Mouse (Mus musculus) kidney, postnatal 25 days (tissue): ENCODE results near the gene Pdlim7.
A peak's percentile ranks its signal among the peaks of the same experiment; 100 is the strongest.

Experiments used
- DNase-seq, 2 experiments: peaks; one replicate each; pipeline ENCODE4 v3.0.0; 2021; ENCODE audit warnings: mixed read lengths in 2 of 2

Pdlim7 gene

DNA sequence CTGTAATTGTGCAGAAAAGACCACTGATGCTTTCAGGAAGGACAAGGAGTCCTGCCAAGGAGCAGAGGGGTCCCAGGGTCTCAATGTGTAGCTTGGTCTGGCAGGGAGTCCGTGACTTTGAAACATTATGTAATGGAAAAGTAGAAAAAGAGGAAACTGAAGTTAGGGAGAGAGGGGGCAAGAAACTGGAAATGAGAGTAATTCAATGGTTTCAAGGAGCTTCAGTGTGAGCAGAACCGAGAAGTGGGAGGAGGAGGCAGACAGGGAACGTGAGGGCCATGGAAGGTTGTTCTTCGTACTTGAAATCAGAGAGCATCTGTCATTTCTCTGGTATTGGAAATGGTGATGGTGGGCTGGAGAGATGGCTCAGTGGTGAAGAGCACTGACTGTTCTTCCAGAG, 6.1 kb upstream of the Pdlim7 start:
- DNase-seq, result no peak

DNA sequence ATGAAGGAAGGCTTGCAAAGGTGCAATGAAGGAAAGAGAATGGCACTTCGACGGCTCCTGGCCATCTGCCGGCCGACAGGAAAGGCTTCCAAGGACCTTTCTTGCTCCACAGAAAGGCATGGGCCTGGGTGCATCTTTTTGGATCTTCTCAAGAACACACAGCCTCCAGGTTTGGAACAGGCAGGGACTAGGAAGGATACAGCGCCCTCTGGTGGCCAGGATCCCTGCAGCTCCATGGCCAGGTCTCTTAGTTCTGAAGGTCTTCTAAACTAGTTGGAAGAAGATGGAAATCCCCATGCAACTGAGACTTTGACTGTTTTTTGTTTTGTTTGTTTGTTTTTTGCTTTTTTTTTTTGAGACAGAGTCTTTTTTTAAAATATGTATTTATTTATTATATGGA, 3.5 kb upstream of the Pdlim7 start:
- DNase-seq, result peak; percentile 84 to 96

DNA sequence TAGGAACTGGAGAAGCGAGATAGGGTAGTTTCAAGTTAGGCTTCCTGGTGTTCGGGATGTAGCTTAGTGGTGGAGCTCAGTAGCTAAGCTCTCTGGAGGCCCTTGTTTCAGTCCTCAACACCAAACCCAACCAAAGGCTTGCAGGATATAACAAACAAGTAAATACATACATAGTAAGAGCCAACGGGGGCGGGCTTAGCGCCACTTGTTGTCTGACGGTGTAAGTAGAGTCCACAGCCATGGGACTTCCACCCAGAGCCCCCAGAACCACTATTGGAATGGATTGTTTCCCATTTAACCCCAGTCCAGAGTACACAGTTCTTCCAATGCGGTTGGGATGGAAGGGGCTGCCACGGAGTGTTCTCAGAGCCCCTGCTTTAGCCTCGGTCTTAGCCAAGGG, 352 bp upstream of the Pdlim7 start:
- DNase-seq, result no peak

DNA sequence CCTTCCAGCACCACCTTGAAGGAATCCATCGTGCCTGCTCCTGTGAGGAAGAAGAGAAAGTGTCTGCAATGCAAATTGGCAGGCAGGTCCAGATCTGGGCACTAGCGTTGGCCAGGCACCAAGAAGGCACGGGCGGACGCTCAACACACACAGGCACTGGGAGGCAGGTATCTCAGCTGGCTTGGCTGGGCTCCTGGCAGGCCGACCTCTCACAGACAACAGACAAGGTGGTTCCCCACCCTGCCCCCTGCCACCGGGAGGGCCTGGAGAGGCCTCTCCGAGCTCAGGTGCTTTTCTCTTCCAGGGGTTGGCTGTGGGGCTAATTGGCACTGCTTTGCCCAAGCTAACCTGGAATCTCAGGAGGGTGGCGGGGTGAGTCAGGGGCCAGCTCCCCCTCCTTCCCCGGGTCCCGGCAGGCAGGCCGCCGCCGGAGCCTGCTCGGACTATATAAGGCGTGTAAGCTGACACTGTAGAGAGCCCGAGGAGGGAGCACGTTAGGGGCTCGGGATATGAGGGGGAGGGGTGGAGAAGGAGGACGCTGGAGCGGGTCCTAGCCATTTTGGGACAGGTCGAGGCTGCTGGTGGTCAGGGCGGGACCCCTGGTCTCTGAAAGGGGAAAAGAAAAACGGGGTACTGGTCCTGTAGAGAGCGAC, 971 bp downstream of the Pdlim7 start:
- DNase-seq, result peak; percentile 72 to 82

DNA sequence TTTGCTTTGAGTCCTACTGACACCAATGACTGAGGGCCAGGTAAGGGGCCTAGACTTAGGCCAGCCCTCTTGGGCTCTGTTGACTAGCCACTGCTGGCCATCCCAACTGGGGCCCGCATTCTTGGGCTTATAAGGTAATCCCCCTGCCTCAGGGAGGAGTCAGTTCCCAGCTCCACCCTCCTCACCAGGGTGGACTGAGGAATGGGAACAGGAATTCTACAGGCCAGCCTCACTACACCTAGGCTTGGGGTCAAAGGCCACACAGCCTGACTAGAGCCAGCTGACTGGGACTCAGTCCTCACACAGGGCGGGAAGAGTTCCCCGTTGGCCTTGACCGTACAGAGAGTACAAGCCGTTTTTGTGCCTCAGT, 2.0 kb downstream of the Pdlim7 start:
- peak in 1 of 2 experiments; percentile 50 for DNase-seq

DNA sequence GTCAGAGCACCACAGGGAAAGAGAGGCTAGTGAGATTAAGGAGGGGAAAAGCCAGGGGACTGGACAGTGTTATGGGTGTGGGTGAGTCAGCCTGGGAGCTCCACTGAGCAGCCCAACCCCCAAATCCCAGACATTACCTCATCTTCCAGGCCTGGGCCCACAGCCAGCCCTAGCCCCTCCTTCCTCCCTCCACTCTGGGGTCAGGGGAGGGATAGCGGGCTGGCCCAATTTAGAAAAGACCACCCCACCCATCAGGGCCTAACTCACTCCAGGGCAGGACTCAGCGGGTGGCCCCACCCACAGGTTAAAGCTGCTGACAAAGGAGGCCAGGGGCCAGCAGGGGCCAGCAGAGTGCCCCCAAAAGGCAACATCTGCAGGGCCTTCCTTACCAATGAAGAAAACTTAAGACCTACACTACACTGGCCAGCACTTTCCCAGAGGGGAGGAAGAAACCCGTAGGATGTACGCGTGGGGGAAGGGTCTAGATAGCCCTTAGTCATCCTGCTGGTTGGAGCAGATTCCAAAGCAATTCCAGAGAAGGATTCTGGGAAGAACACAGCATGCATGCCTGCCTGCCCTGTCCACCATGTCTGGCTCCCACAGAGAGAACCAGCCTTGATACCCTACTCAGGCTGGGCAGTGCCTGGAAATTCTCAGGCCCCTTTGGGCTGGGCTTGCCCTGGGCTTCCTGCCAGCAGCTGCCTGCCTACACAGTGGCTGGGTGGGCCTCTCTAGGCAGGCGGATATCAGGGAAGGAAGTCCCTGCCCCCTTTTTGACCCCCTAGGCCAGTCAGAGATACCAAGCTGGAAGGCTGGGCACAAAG, 2.6 kb downstream of the Pdlim7 start:
- peak; percentile 73 to 83 for DNase-seq

DNA sequence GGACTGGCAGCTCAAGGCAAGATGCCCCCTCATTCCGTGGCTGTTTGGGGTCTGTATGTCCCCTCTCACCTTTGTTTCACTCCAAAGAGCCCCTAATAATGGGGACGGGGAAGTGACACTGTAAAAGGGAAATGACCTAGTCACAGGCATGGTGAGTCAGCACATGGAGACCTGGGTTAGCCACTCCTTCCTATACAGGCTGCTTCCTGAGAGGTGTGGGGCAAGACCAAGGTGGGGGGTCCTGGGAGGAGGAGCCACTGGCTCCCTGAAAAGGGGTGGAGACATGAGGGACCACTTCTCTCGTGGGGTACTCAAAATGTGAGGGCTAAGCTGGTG, 3.2 kb downstream of the Pdlim7 start:
- no peak for DNase-seq

DNA sequence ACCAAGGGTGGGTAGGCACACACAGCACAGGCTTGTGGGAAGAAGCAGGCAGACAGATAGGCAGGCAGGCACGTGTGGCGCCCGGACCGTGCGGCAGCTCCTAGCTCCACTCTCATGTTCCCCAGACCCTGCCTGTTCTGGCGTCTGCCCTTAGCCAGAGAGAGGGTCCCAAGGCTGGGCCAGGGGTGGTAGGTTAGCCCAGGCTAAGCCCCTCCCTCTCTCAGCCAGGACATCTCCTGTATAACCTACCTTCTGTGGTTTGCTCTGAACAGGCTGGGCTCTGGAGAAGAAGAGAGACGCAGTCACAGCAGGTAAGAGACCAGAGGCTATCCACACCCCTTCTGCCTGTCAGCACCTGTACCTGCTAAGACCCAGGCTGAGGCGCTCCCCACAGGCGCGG, 4.9 kb downstream of the Pdlim7 start:
- no peak for DNase-seq

DNA sequence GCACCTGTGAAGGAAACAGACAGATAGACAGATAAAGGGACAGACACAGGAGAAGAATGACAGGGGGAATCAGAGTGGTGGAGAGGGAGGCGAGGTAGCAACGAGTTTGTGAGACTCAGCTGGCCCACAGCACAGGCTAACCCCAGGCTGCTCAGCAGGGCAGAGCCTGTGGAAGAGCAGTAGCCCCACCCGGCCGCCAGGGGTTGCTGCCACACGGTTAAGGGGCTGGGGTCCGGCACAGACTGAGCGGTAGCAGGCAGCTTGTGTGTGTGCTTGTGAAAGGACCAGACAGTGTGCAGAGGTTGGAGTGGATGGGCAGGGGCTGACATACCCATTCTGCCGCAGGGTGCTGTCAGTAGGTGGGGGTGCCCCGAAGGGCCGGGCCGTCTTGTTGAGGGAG, 5.6 kb downstream of the Pdlim7 start:
- no peak for DNase-seq

DNA sequence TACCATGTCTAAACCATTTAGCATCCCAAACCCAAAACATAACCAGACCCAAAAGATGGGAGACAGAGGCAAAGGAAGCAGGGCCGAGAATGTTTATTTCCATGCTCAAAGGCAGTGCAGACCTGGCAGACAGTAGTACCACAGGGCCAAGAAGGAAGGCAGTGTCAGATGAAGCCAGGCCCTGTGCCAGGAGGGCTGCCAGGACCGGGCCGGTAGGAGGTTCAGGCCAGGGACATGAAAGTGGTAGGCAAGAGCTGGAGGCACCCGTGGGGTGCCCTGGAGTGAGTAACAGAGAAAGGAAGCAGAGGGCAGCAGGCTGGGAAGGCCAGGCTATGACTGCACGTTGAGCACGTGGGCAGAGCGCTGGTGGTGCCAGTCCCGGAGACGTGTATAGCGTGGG, 6.8 kb downstream of the Pdlim7 start:
- DNase-seq, result no peak

DNA sequence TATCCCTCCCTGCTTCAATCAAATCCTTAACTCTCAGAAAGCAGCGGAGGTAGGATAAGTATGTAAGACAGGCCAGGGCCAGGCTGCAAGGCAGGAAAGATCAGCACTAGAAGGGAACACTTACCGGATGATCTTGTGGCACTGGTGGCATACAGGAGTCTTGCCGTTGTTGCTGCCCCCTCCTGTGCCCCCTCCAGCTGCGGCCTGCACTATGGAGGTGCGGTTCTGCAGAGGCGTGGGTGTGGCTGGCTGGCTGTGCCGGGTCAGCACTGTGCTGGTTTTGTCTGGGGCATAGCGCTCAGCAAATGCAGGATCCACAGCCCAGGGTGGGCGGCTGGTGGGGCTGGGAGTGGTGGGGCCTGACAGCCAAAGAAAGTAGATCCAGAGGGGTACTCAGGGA, 7.7 kb downstream of the Pdlim7 start:
- no peak for DNase-seq

DNA sequence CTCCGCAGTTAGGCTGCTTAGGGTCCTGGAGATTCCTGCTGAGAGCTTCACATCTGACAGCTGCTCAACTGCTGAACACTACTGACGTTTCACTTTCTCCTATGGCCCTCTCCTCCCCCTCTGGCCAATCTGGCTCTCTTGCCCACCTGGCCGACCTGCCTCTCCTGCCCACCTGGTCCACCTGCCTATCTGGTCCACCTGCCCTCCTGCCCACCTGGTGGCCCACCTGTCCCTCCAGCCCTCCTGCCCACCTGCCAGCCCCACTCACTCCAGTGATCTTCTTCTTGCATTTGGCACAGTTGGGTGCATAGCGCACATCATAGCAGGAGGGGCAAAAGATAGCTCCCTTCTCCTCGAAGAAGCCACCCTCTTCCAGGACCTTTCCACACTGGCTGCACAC, 9.1 kb downstream of the Pdlim7 start:
- no peak for DNase-seq

DNA sequence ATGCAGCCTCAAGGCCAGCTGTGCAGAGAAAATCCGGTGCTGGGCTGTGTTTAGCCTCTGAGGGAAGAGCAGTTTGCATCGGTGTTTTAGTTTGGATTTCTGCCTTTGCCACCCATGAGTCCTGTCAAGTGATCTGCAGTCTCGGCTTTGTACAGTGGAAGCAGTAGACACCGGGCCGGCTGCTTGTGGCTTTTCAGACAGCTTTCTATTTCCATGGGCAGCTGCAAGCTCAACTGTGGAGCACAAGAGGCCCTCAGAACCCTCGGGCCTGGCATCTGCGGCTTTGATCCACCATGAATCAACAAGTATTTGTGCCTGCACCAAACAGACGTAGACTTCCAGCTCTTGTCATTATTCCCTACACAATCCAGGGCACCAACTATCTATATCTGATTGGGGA, 11.1 kb downstream of the Pdlim7 start:
- no peak for DNase-seq

DNA sequence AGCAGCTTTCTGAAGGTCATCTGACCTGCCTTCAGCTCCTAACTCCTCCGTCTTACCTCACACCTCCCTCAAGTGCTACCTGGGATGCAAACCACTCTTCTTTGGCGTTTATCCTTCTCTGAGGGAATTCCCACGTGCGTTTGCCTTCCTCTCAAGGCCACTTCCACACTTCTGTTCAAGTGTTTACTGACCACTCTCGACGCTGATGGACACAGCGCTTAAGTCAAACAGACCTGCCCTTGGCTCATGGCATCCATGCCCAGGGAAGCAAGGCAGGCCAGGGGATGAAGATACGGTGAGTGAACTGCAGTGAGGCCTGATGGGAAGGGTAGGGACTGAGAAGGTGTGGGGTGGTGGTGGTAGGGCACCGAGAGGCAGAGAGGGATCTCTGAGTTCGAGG, 12.9 kb downstream of the Pdlim7 start:
- no peak for DNase-seq

DNA sequence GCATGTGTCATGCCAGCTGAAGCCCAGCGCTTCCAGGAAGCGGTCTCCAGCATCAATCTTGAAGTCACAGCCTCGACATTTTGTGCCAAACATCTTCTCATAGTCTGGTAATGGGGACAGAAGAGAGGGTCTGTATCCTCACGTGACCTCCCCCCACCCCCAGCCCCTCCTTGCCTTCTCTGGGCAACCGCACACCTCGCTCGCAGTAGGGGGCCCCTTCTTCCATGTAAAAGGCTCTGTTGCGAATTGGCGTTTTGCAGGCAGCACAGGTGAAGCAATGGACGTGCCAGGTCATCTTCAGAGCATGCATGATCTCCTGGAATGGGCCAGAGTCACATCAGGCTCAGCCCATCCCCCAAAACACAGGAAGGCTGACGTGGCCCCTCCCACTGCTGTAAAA, 14.6 kb downstream of the Pdlim7 start:
- DNase-seq, result no peak

DNA sequence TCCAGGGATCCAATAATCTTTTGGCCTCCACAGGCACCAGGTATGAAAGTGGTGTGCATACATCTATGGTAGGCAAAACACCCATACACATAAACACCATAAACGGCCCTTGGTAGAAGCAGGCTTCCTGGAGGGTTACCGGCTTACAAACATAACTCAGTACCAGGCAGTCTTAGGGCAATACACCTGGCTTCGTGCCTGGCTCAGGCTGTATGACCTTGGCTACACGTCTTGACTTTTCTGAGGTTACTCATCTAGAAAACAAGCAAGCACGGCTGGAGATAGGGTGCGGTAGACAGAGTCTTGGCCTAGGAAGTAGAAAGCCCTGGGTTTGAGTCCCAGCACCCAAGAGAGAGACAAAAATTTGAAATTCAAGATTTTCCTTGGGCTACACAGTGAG, 16.8 kb downstream of the Pdlim7 start:
- DNase-seq, result peak; percentile 62 to 73

DNA sequence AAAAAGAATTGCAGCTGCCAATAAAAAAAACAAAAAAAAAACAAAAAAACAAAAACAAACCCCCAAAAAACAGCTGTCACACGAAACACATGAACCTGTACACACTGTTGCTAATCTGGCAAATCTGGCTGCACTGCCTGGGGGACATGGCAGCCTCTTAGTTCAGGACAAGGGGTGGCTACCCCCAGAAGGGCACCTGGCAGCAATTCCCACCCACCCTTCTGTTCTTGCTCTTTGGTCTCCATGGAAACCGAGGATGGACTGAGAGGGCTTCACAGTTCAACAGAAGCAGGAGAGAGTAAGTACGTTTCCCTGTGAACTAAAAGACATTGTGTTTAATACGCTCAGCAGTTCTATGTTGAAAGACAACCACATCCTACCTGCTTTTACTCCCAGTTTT, 17.8 kb downstream of the Pdlim7 start:
- DNase-seq, result no peak

DNA sequence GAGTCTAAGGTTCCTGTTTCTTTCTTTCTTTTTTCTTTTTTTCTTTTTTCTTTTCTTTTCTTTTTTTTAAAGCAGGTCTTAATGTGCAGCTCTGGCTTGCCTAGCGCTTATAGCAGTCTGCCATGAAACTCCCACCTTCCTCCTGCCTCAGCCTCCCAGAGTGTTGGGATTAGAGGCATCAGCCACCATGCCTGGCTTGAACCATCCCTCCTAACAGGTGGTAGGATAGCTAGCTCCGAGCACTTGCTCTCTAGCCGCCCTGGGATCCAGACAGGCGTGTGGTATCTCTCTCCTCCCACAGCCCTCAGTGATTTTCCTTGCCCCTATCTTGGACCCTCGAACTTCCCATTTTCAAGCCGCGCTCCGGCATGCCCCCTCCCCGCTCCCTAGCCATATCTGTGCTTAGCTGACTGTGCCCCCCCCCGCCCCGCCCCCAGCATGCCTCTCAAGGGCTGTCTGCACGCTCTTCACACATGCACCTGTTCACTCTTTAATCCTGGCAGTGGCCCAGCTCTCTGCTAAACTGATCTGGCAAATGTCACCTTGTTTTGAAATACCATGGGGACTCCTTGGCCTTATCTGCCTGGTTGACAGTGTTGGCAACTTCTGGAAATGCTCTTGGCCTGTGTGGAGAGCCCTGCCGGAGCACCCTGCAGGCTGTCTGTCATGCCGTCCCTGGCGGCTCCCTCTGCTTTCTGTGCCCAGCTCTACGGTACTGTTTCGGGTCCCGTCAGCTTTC, 18.4 kb downstream of the Pdlim7 start:
- peak; percentile 51 to 63 for DNase-seq

DNA sequence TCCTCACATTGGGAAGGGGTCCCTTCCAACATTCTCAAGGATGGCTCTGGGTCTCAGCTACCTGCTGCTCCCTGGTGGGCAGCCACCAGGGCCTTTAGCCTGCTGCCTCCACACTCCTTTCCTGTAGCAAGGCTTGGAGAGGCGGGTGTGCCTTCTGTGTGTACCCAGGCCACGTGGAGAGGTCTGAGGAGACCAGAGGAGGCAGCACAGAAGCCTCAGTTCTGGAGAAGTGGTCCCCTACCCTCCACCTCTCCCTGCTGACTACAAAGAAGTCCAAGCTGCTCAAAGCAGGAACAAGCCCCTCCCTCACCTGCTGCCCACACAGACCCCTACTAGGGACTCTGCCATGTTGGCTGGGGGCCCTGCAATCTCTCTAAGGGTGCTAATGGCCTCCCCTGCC, 19.2 kb downstream of the Pdlim7 start:
- no peak for DNase-seq

DNA sequence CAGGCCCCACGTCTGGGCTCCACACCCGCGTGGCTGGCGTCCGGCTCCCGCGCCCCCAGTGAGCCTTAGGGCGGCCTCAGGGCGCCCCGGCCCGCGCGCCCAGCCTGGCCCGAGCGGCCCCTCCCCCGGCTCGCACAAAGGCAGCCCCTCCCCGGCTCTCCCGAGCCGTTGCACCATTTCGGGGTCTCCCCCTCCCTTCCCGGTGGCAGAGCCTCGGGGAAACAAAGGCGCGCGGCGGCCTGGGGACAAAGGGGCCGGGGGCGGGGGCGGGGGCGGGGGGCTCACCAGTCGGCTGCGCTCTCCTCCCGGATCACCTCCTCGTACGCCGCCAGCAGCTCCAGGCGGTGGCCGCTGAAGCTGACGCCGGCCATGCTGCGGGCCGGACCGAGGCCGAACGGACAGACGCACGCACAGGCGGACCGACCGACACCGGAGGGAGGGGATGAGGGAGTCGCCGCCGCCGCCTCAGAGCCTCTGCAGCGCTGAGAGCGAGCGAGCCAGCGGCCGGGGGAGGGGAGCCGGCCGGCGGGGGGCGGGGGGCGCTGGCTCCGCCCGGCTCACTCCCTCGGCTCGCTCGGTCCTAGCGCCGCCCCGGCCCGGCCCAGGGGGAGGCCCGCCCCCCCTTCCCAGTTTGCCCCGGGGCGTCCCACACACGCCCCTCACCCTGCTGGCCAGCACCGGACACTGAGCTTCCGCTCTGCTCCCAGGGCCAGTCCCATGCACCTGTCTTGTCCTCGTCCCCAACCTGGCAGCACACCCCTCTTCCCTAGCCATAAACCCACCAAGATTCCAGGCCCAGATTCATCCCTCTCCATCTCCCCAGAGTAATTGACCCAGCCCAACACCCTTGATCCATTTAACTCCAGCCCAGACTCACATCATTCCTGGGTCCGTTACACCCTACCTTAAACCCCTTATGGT, 25.6 kb downstream of the Pdlim7 start, which contains the start of gene Dbn1:
Gene Dbn1, minus strand, starts transcription at position 534 of the 921 bp plus-strand sequence.
- peak; percentile 47 to 74 for DNase-seq

DNA sequence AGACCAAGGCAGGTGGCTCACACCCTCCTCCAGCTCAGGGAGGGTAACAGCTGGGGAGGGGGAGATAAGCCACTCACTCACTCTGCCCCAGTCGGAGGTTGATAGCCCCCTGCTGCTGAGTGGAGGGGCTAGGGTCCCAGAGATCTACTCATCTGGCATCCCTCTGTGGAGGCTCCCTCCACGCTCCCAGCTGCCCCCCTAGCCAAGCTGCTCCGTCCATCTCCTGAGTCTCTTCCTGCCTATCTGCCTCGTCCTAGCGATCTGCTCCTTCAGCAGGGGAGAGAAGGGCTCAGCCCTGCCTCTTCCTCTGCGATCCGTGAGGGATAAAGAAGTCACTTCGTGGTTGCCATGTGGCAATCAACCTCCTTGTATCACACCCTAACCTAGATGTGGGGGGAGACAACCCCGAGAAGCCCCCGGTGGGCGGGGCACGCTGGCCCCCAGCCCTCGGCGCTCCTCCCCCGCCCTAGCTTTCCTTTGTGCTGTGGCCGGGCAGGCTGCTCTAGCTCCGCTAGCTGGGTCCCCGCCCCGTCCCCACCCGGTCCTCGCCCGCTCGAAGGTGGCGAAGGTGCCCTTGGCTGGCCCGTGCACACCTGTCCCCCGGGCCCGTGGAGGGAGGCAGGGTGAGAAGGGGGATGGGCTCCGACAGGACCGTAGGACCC, 26.4 kb downstream of the Pdlim7 start:
- DNase-seq, result peak in 1 of 2 experiments; percentile 69
